Mouse (Mus musculus) megakaryocyte, embryonic 14.5 days (primary cell): Measurements from ENCODE around the gene Naa38. TPM values are rescaled to one million over a fixed set of nuclear protein-coding genes. Genes with fewer than 3 reads are reported as not detected.
A peak's percentile ranks its signal among the peaks of the same experiment; 100 is the strongest.
"Not testable (repeated sequence)": the region's sequence is repeated elsewhere in the genome, so short reads cannot be mapped to it uniquely, and the experiment has no call there.

Experiments
- H3K27me3 ChIP-seq: replicated peaks from 2 replicates; pipeline ENCODE3; 2012; ENCODE audit warnings: inconsistent platforms
- H3K36me3 ChIP-seq: replicated peaks from 2 replicates; pipeline ENCODE3; 2012; ENCODE audit warnings: low read length, inconsistent platforms, mixed read lengths
- H3K4me1 ChIP-seq: 2 replicates; pipeline ENCODE4 v1.6.1; 2012; ENCODE audit warnings: inconsistent platforms
- H3K4me3 ChIP-seq: replicated peaks from 2 replicates; pipeline ENCODE3; 2012; ENCODE audit warnings: moderate library complexity, mild to moderate bottlenecking, inconsistent platforms
- H3K9me3 ChIP-seq: 2 replicates; pipeline ENCODE4 v1.6.1; 2012; ENCODE audit warnings: inconsistent platforms
- FLI1 ChIP-seq: IDR thresholded peaks from 2 replicates; pipeline ENCODE4 v1.6.1; 2012; ENCODE audit warnings: low read length, inconsistent platforms, mixed read lengths
- GATA1 ChIP-seq: IDR thresholded peaks from 3 replicates; pipeline ENCODE4 v1.6.1; 2012; ENCODE audit warnings: mixed read lengths, low read length, inconsistent platforms, borderline replicate concordance
- polyA plus RNA-seq: library from polyadenylated mRNA; stranded (reverse); fragments of >175 nt; gene quantifications from 2 replicates; pipeline ENCODE4 v1.2.3, GENCODE M21; 2012; ENCODE audit warnings: low replicate concordance; ENCODE audit not compliant: insufficient read depth

Gene Naa38
- polyA plus RNA-seq, 1 experiment, result 159 TPM

DNA sequence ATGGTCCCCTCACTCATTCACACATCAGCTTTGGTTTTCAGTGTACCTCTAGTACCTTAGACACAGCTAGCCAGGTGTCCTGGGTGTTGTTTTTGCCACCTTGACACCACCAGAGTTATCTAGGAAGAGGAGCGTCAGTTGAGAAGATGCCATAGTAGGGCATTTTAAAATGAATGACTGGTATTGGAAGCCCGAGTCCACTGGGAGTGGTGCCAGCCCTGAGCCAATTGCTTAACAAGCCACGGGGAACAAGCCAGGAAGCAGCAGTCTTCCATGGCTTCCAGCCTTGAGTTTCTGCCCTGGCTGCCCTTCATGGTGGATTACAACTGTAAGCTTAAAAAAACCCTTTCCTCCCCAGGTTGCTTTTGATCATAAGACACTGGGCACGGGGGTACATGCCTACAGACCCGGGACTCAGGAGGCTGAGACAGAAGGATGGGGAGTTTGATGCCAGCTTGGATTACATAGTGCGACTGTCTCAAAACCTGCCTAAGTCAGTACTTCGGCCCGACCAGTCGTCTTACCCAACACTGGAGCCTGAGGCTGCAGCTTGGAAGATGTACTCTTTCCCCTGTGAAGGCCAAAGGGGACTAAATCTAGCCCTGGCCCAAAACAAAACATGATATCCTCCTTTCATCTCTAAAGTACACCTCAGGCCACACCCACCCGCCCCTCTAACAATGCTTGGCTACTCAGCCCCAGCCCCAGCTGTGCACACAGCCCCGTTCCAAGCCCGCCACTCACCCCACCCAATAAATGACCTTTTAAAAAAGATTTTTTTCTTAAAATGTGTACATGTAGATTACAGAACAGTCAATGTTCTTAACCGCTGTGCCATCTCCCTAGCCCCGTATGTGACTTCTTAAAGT is 5.5 kb upstream of the Naa38 start:
- TF ChIP-seq GATA1, result no peak
- peaks cover 19% of the 10 kb centered on the region for H3K4me1 ChIP-seq
- H3K9me3 ChIP-seq, result no peaks in the 10 kb centered on the region
- H3K27me3 ChIP-seq, result peaks cover 14% of the 10 kb centered on the region
- H3K4me3 ChIP-seq, result no peak overlapping the region
- peaks cover 5% of the 10 kb centered on the region for H3K36me3 ChIP-seq

- H3K36me3 ChIP-seq, result peaks cover 5% of the 10 kb centered on the region
- H3K27me3 ChIP-seq, result peaks cover 9% of the 10 kb centered on the region
- H3K9me3 ChIP-seq, result no peaks in the 10 kb centered on the region
- H3K4me1 ChIP-seq, result peaks cover 19% of the 10 kb centered on the region
- TF ChIP-seq FLI1 (no peak), GATA1 (no peak)
- no peak overlapping the region for H3K4me3 ChIP-seq
Measured at GRCm38 (mm10) chr11:69390400-69391034, 4.8 kb upstream of the Naa38 start.

DNA sequence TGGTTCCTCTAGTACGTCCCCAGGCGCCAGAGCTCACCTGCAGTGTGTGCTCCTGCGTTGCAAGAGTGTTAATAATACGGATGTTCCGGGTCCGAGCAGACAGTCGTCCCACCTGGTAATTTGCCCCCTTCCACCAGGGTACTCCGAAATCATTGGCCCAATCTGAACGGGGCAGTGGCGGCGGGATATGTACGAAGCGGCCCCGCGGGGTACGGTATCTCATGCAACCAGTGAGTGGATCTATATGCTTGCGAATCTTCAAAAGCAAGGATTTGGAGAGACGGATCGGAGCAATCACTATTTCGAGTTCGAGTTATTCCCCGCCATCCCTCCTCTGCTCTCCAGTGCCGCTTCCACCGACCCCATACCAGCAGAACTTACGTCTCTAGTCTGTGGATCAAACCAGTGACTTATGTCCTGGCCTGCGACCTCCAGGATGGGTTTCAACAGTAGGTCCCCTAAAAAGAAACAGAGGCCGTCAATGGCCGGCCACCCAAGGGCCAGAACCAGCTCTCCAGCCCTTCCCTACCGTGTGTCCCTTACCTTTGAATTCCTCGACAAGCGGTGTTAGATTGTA is 608 bp upstream of the Naa38 start:
- Histone ChIP-seq H3K4me3 (peak overlapping the region; percentile 95), H3K4me1 (peaks cover 34% of the 10 kb centered on the region)
- H3K9me3 ChIP-seq, result not testable (repeated sequence)

DNA sequence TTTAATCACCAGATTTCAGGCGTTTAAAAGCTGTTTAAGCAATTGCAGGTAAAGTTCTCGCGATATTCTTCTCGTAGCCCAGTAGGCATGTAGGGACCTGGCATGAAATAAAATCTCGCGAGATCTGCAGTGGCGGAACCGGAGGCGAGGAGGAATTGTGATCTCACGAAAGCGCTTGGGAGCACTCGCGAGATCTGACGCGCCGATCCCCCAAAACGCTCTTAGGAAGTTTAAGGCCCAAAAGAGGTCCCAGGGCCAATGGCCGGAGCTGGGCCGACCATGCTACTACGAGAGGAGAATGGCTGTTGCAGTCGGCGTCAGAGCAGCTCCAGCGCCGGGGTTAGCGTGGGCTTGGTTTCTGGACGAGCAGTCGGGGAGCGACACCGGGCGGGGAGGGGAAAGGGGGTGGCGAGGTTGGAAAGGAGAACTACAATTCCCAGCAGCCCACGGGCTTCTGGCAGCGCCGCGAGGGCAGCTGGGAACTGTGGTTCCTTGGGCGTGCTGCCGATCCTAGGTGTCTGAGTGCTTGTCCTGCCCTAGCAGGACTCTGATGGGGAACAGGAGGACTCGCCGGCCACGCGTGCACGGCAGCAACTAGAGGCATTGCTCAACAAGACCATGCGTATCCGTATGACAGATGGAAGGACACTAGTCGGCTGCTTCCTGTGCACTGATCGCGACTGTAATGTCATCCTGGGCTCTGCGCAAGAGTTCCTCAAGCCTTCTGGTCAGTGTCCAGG is 517 bp downstream of the Naa38 start:
- Histone ChIP-seq H3K4me1 (peaks cover 36% of the 10 kb centered on the region), H3K27me3 (no peaks in the 10 kb centered on the region), H3K4me3 (peak overlapping the region; percentile 100), H3K36me3 (peaks cover 34% of the 10 kb centered on the region), H3K9me3 (no peaks in the 10 kb centered on the region)
- TF ChIP-seq GATA1 (no peak), FLI1 (no peak)

More for the DNA sequence above, 608 bp upstream of the Naa38 start:
- H3K27me3 ChIP-seq, result not testable (repeated sequence)
- peaks cover 23% of the 10 kb centered on the region for H3K36me3 ChIP-seq

DNA sequence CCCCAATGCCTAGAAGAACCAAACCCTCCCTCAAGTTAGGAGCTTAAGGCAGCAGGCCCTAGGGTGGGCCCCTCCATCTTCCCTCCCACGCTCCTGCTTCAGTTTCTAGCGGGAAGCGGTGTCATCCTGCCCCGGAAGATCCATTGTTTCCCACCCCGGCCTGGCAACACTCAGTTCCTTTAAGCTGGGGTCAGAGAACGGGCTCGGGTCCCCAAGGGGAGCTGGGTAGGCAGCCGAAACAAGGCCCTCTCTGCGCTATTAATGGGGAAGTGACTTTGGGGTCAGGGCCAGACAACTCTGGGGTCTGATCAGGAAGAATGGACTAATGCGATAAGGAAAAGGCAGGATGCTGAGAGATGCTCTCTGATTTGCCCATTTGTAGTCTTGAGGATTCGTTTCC is 1.5 kb downstream of the Naa38 start:
- H3K4me3 ChIP-seq, result peak overlapping the region; percentile 100
- H3K4me1 ChIP-seq, result peaks cover 45% of the 10 kb centered on the region
- TF ChIP-seq GATA1 (no peak), FLI1 (no peak)
- H3K36me3 ChIP-seq, result peaks cover 44% of the 10 kb centered on the region
- no peaks in the 10 kb centered on the region for H3K9me3 ChIP-seq
- H3K27me3 ChIP-seq, result no peaks in the 10 kb centered on the region

DNA sequence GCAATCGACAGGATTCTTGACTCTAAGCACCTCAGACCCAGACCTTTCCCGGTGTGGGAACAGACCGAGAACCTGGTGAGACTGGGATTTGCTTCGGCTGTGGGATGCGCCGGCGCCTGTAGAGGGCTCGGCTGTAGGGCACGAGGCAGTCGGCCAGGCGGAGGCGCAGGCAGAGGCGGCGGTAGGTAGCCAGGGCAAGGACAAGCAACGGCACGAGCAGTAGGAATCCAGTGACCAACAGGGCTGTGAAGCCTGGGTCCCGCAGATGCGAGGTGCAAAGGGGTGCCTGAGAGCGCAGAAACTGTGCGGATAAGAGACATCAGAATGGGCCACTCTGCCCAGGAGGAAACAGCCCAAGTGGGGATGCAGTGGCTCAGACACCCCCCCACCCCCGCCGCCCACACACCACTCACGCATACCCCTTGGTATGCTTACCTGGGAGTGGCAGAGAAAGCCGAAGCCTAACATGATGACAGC is 2.3 kb downstream of the Naa38 start:
- peaks cover 47% of the 10 kb centered on the region for H3K4me1 ChIP-seq

DNA sequence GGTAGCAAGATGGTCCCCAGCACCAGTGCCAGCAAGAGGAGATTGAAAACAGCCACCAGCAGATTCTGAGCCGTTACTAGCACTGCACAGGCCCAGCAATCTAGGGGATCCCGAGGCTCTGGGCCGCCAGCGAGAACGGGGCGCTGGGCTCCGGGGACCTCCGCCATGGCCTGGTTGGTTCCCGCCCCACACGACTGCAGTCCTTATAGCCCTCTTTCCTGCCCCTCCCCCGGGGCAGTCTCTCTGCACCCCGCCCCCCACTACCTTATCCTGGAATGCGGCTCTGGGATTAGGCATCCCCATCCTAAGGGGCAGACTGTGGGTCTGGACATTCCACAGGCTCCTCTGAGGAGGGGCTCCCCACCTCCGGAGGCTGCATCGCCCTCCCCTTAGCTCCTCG is 2.8 kb downstream of the Naa38 start, which contains the start of gene Tmem88:
Gene Tmem88 (minus strand): TSS at position 176 of the 400 bp plus-strand sequence.
- H3K27me3 ChIP-seq, result no peaks in the 10 kb centered on the region
- no peaks in the 10 kb centered on the region for H3K9me3 ChIP-seq
- TF ChIP-seq GATA1, result no peak
- no peak for TF ChIP-seq FLI1
- peaks cover 55% of the 10 kb centered on the region for H3K36me3 ChIP-seq
- peak within 1 kb of the TSS; percentile 100 for H3K4me3 ChIP-seq
- H3K4me1 ChIP-seq, result peaks cover 47% of the 10 kb centered on the region

More for the DNA sequence above, 2.3 kb downstream of the Naa38 start:
- H3K27me3 ChIP-seq, result no peaks in the 10 kb centered on the region
- peaks cover 50% of the 10 kb centered on the region for H3K36me3 ChIP-seq
- TF ChIP-seq GATA1 (no peak), FLI1 (no peak)
- peak overlapping the region; percentile 26 for H3K4me3 ChIP-seq
- no peaks in the 10 kb centered on the region for H3K9me3 ChIP-seq

GRCm38 (mm10) chr11:69398486-69399200 is 3.4 kb downstream of the Naa38 start:
- peaks cover 60% of the 10 kb centered on the region for H3K36me3 ChIP-seq
- H3K4me3 ChIP-seq, result no peak overlapping the region
- H3K9me3 ChIP-seq, result no peaks in the 10 kb centered on the region
- H3K4me1 ChIP-seq, result peaks cover 47% of the 10 kb centered on the region
- no peak for TF ChIP-seq FLI1
- TF ChIP-seq GATA1, result no peak
- H3K27me3 ChIP-seq, result no peaks in the 10 kb centered on the region
